Mouse (Mus musculus) T-helper 1 cell (primary cell): ENCODE data around the gene Exosc2.

Experiments used
- in situ Hi-C: fragments of 300-600 bp; cut with MboI, MseI; formaldehyde crosslinking; loops from one replicate; pipeline ENCODE4 v1.15.1; 2025; ENCODE audit warnings: high pct_unique_total_duplicates

Gene Exosc2

GRCm38 (mm10) chr2:31724730-31725490 lies 54.4 kb downstream of the Exosc2 start:
- in situ Hi-C loops: no loop called here

- in situ Hi-C loops: no loop called here
These were observed 57.2 kb downstream of the Exosc2 start for GRCm38 (mm10) chr2:31727576-31728277.

GRCm38 (mm10) chr2:31730640-31731039 lies 60.1 kb downstream of the Exosc2 start:
- in situ Hi-C loops: no loop called here
